Mouse (Mus musculus) MEL (cell line): ENCODE measurements around the gene Pmpca.

ENCODE experiments used
- CHD1 ChIP-seq: IDR thresholded peaks from 2 replicates; pipeline ENCODE4 v1.6.1; 2012; ENCODE audit warnings: low read depth, mild to moderate bottlenecking, inconsistent platforms, low read length, improper control_type of control experiment
- CTCF ChIP-seq, 3 experiments: IDR thresholded peaks in 2 of 3; conservative IDR thresholded peaks in 1 of 3; 2 replicates each; pipeline ENCODE4 v1.5.1; 2011 to 2012; ENCODE audit warnings: low read length in 3 of 3, low read depth in 2 of 3, mild to moderate bottlenecking in 2 of 3, improper control_type of control experiment in 1 of 3, inconsistent platforms in 1 of 3, mixed read lengths in 1 of 3, moderate library complexity in 1 of 3; ENCODE audit not compliant: control insufficient read depth in 1 of 3, insufficient read depth in 1 of 3, poor library complexity in 1 of 3, severe bottlenecking in 1 of 3
- EP300 ChIP-seq, 2 experiments: IDR thresholded peaks; 2 replicates each; pipeline ENCODE4 v1.6.1; 2011; ENCODE audit warnings: improper control_type of control experiment in 2 of 2, low read length in 2 of 2, low read depth in 1 of 2, mild to moderate bottlenecking in 1 of 2
- GATA1 ChIP-seq: IDR thresholded peaks from 2 replicates; pipeline ENCODE4 v1.6.1; 2011; ENCODE audit warnings: low read depth, low read length, improper control_type of control experiment
- MXI1 ChIP-seq: IDR thresholded peaks from 2 replicates; pipeline ENCODE4 v1.6.1; 2011; ENCODE audit warnings: mild to moderate bottlenecking, low read depth, low read length, improper control_type of control experiment
- POLR2A ChIP-seq, 2 experiments: IDR thresholded peaks; 2 replicates each; pipeline ENCODE4 v1.6.1; 2011 to 2012; ENCODE audit warnings: low read length in 2 of 2, mild to moderate bottlenecking in 2 of 2, control low read depth in 1 of 2, improper control_type of control experiment in 1 of 2, low read depth in 1 of 2, moderate library complexity in 1 of 2; ENCODE audit not compliant: control insufficient read depth in 1 of 2, insufficient read depth in 1 of 2, poor library complexity in 1 of 2
- RAD21 ChIP-seq: IDR thresholded peaks from 2 replicates; pipeline ENCODE4 v1.6.1; 2011; ENCODE audit warnings: mild to moderate bottlenecking, low read depth, low read length, improper control_type of control experiment
- SIN3A ChIP-seq: IDR thresholded peaks from 2 replicates; pipeline ENCODE4 v1.6.1; 2012; ENCODE audit warnings: low read length, improper control_type of control experiment, inconsistent platforms
- TBP ChIP-seq: IDR thresholded peaks from 2 replicates; pipeline ENCODE4 v1.8.0; 2011; ENCODE audit warnings: low read depth, low read length, improper control_type of control experiment

GRCm38 (mm10) chr2:26402265-26402664 is 13.1 kb downstream of the Pmpca start:
- TF ChIP-seq SIN3A: no peak
- no peak for TF ChIP-seq MXI1
- TF ChIP-seq CTCF (IDR thresholded peaks at IDR 0.05 in 2 of 3, conservative IDR thresholded peaks at IDR 0.05 in 1 of 3; ENCODE audit: control insufficient read depth in 1 of 3, insufficient read depth in 1 of 3, low read depth in 2 of 3, low read length in 3 of 3, poor library complexity in 1 of 3, severe bottlenecking in 1 of 3): no peak
- TF ChIP-seq POLR2A (IDR thresholded peaks at IDR 0.05; ENCODE audit: control insufficient read depth in 1 of 2, insufficient read depth in 1 of 2, low read depth in 1 of 2, low read length in 2 of 2, poor library complexity in 1 of 2): no peak
- TF ChIP-seq GATA1: no peak
- no peak for TF ChIP-seq RAD21
- TF ChIP-seq CHD1: no peak
- no peak for TF ChIP-seq TBP
- no peak for TF ChIP-seq EP300 (IDR thresholded peaks at IDR 0.05; ENCODE audit: low read depth in 1 of 2, low read length in 2 of 2)
